Mouse (Mus musculus): ENCODE data around the gene Lenep. TPM values are rescaled to one million over a fixed set of nuclear protein-coding genes. Genes with fewer than 3 reads are reported as not detected.

The Lenep gene
- polyA plus RNA-seq, 1 experiment from 2014 or later = not detected

- DNase-seq (ENCODE audit: low spot score) = peak; percentile 60
Measured at GRCm38 (mm10) chr3:89379388-89380131, 23.0 kb downstream of the Lenep start.

- DNase-seq (ENCODE audit: low spot score) = peak; percentile 78
Measured at GRCm38 (mm10) chr3:89378394-89379067, 24.1 kb downstream of the Lenep start.

DNA sequence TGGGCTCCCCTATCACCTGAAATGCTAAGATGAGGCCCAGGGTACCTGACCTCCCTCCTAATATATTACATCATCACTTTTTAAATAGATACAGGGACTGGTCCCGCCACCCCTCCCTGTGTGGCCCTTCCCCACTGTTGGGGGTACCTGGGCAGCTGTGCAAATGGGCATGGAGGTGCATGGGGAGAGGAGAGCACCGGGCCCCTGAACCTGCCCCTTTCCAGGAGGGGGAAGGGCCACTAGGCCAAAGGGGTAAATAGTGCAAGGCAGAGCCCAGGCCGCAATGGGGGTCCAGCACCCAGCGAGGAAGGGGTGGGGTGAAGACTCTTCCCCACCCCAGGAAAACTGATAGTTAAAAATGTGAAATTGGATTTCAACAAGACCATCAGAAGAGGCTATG is 24.8 kb downstream of the Lenep start:
- DNase-seq (ENCODE audit: low spot score) = no peak

- DNase-seq (ENCODE audit: low spot score) = no peak
Measured at GRCm38 (mm10) chr3:89373581-89374231, 28.9 kb downstream of the Lenep start.

GRCm38 (mm10) chr3:89367338-89367737 is 35.3 kb downstream of the Lenep start:
- no peak for DNase-seq (ENCODE audit: low spot score)

GRCm38 (mm10) chr3:89365486-89366414 is 36.8 kb downstream of the Lenep start:
- no peak for DNase-seq (ENCODE audit: low spot score)

- no peak for DNase-seq (ENCODE audit: low spot score)
Measured at GRCm38 (mm10) chr3:89365153-89365485, 37.5 kb downstream of the Lenep start, which contains the start of gene Dcst1. Dcst1 (minus strand) TSS chr3:89365253.

GRCm38 (mm10) chr3:89364631-89365030 is 38.0 kb downstream of the Lenep start:
- no peak for DNase-seq (ENCODE audit: low spot score)

GRCm38 (mm10) chr3:89361675-89362074 is 40.9 kb downstream of the Lenep start, which contains the start of gene Dcst2:
Dcst2 (plus strand) TSS chr3:89361975.
- no peak for DNase-seq (ENCODE audit: low spot score)

DNA sequence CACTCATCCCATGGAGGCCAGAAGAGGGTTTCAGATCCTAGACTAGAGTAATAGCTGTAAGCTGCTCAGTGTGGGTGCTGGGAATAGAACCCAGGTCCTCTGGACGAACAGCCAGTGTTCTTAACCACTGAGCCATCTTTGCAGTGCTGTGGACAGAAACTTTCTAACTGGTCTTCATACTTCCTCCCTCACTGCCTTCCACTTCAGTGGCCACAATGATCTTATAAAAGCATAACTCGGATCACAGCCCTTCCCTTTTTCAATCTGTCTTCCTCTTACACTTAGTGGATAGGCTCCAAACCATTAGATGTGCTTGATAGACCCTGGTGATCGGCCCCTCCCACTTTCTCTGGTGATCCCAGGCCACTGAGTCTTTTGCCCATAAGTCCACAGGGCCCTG is 42.4 kb downstream of the Lenep start:
- no peak for DNase-seq (ENCODE audit: low spot score)

DNA sequence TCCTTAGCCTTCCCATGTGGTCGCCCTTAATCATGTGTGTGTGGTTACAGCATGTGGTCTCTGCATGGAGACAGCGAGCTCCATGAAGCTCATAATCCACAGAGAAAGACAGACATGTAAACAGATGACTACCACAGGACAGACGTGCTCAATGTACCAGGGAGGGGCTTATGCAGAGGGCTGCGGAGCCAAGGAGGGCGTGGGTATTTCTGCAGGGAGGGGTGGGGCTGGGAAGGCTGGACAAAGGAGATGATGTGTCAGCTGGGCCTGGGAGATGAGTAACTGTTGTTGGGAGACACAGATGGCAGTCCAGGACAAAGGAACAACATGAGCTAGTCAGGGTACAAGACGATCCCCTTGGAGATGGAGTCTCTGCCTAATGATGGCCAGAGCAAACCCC is 43.0 kb downstream of the Lenep start:
- DNase-seq (ENCODE audit: low spot score) = no peak

DNA sequence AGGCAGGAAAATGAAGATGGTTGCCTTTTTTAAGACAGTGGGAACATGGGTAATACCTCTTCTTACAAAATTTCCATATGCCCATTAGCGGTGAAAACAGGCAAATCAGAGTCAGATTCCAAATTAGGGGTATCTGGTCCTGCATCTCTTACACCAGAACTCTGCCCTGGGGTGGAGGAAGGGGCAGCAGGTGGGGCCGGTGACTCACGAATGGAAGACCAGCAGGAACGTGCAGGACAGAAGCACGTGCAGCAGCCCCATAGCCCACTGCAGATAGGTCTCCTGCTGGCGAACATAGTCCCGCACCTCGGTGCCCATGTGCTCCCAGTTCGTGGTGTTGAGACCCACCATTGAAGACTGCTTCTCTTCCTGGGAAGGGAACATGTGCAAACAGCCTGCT is 46.6 kb downstream of the Lenep start:
- no peak for DNase-seq (ENCODE audit: low spot score)

DNA sequence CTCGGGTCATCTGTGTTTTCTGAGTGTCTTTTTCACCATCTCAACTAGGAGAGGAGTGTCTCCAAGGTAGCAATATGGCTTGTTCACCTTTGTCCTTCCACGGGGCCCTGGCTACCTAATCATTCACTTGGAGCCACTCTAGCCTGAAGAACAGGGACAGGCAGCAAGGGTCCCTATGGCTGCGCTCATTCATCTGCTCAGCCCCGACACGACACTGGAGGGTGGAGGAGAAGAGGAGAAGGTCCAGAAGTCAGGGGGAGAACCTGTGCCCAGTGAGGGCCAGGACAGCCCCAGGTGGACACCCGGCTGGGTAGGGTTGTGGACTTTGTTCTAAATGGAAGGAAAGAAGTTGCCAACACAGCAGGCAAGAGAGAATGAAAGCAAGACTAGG is 47.1 kb downstream of the Lenep start:
- DNase-seq (ENCODE audit: low spot score) = no peak

DNA sequence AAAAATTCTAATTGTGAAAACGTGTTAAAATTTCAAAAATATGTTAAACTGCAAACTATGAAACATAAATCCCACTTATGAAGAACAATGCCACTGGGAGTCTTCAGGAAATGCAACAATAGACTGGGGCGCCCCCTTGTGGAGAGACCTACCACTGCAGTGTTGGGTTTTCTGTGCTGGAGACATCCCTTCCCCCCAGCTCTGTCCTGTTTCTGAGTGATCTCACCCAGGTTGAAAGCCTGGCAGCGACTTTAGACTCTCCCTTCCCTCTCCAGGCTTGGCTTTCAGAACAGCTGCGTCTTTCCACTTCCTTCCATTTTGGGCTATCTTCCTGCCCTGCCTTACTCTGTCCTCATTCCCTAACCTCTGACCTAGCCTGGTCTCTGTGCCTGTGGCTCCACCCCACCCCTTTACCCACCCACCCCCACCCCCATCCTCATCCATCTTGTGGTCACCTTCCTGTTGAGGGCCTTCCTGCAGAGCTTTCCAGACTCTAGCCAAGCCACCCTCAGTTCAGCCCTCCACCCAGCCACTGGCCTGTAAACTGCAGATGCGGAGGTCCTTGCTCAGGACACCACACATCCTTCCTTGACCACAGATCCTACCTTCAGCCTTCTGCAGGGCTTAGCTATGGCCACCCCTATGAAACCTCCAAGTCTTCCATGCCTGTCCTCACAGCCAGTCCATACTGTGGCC is 47.6 kb downstream of the Lenep start:
- peak; percentile 80 for DNase-seq (ENCODE audit: low spot score)

GRCm38 (mm10) chr3:89351271-89351670 is 51.3 kb downstream of the Lenep start:
- no peak for DNase-seq (ENCODE audit: low spot score)

Other genes starting within 250 kb of the Lenep start
- gene Hcn3, start 242.6 kb downstream of the Lenep start, polyA plus RNA-seq (2015; fragmentation: Nextera tagmentation; extraction: Ambion mirVana) = 1.4 and 1.9 TPM in 2 replicates
- gene Clk2, start 238.0 kb downstream of the Lenep start, polyA plus RNA-seq (2015; fragmentation: Nextera tagmentation; extraction: Ambion mirVana) = 18.1 and 22.3 TPM in 2 replicates
- 130 and 131 TPM in 2 replicates for gene Scamp3, start 225.3 kb downstream of the Lenep start, polyA plus RNA-seq (2015; fragmentation: Nextera tagmentation; extraction: Ambion mirVana)
- gene Fam189b, start 219.7 kb downstream of the Lenep start, polyA plus RNA-seq (2015; fragmentation: Nextera tagmentation; extraction: Ambion mirVana) = 71.2 and 80.1 TPM in 2 replicates
- 51.3 and 51.8 TPM in 2 replicates for gene Gba, start 199.9 kb downstream of the Lenep start, polyA plus RNA-seq (2015; fragmentation: Nextera tagmentation; extraction: Ambion mirVana)
- 4.9 and 6.2 TPM in 2 replicates for gene Thbs3, start 187.6 kb downstream of the Lenep start, polyA plus RNA-seq (2015; fragmentation: Nextera tagmentation; extraction: Ambion mirVana)
- gene Mtx1, start 175.7 kb downstream of the Lenep start, polyA plus RNA-seq (2015; fragmentation: Nextera tagmentation; extraction: Ambion mirVana) = 206 and 223 TPM in 2 replicates
- gene Muc1, start 173.7 kb downstream of the Lenep start, polyA plus RNA-seq (2015; fragmentation: Nextera tagmentation; extraction: Ambion mirVana) = 1.4 and 2.4 TPM in 2 replicates
- 304 and 318 TPM in 2 replicates for gene Krtcap2, start 156.8 kb downstream of the Lenep start, polyA plus RNA-seq (2015; fragmentation: Nextera tagmentation; extraction: Ambion mirVana)
- gene Trim46, start 156.5 kb downstream of the Lenep start, polyA plus RNA-seq (2015; fragmentation: Nextera tagmentation; extraction: Ambion mirVana) = 0.98 and 1.6 TPM in 2 replicates
- gene Dpm3, start 143.4 kb downstream of the Lenep start, polyA plus RNA-seq (2015; fragmentation: Nextera tagmentation; extraction: Ambion mirVana) = 163 and 167 TPM in 2 replicates
- gene Slc50a1, start 132.2 kb downstream of the Lenep start, polyA plus RNA-seq (2015; fragmentation: Nextera tagmentation; extraction: Ambion mirVana) = 84.7 and 87.2 TPM in 2 replicates
- gene Efna1, start 121.7 kb downstream of the Lenep start, polyA plus RNA-seq (2015; fragmentation: Nextera tagmentation; extraction: Ambion mirVana) = 12.4 and 13.2 TPM in 2 replicates
- gene Efna3, start 79.8 kb downstream of the Lenep start, polyA plus RNA-seq (2015; fragmentation: Nextera tagmentation; extraction: Ambion mirVana) = 0.82 and 1.0 TPM in 2 replicates
- 5.3 and 6.0 TPM in 2 replicates for gene Efna4, start 64.8 kb downstream of the Lenep start, polyA plus RNA-seq (2015; fragmentation: Nextera tagmentation; extraction: Ambion mirVana)
- gene Adam15, start 52.8 kb downstream of the Lenep start, polyA plus RNA-seq (2015; fragmentation: Nextera tagmentation; extraction: Ambion mirVana) = 17.4 and 18.1 TPM in 2 replicates
- not detected in 2 replicates for gene Dcst2, start 40.8 kb downstream of the Lenep start, polyA plus RNA-seq (2015; fragmentation: Nextera tagmentation; extraction: Ambion mirVana)
- 0.10 and 0.14 TPM in 2 replicates for gene Dcst1, start 37.5 kb downstream of the Lenep start, polyA plus RNA-seq (2015; fragmentation: Nextera tagmentation; extraction: Ambion mirVana)
- gene Zbtb7b, start 8.0 kb downstream of the Lenep start, polyA plus RNA-seq (2015; fragmentation: Nextera tagmentation; extraction: Ambion mirVana) = 4.1 and 4.6 TPM in 2 replicates
- 29.5 and 32.6 TPM in 2 replicates for gene Flad1, start 9.1 kb upstream of the Lenep start, polyA plus RNA-seq (2015; fragmentation: Nextera tagmentation; extraction: Ambion mirVana)
- gene Cks1b, start 15.6 kb upstream of the Lenep start, polyA plus RNA-seq (2015; fragmentation: Nextera tagmentation; extraction: Ambion mirVana) = 466 and 485 TPM in 2 replicates
- 37.2 and 44.7 TPM in 2 replicates for gene Shc1, start 15.7 kb upstream of the Lenep start, polyA plus RNA-seq (2015; fragmentation: Nextera tagmentation; extraction: Ambion mirVana)
- gene Pygo2, start 27.4 kb upstream of the Lenep start, polyA plus RNA-seq (2015; fragmentation: Nextera tagmentation; extraction: Ambion mirVana) = 21.3 and 22.3 TPM in 2 replicates
- gene Pbxip1, start 33.9 kb upstream of the Lenep start, polyA plus RNA-seq (2015; fragmentation: Nextera tagmentation; extraction: Ambion mirVana) = 23.1 and 27.3 TPM in 2 replicates
- gene Pmvk, start 51.7 kb upstream of the Lenep start, polyA plus RNA-seq (2015; fragmentation: Nextera tagmentation; extraction: Ambion mirVana) = 39.3 and 40.3 TPM in 2 replicates
- gene Kcnn3, start 117.4 kb upstream of the Lenep start, polyA plus RNA-seq (2015; fragmentation: Nextera tagmentation; extraction: Ambion mirVana) = 7.3 and 8.8 TPM in 2 replicates